Mouse (Mus musculus) E14TG2a.4 (cell line): Measurements from ENCODE around the gene Rnf212b.
"Not testable (repeated sequence)": the region's sequence is repeated elsewhere in the genome, so short reads cannot be mapped to it uniquely, and the experiment has no call there.

ENCODE experiments used
- H3K27me3 ChIP-seq: 2 replicates; pipeline ENCODE4 v1.6.1; 2014; ENCODE audit warnings: low read length, control low read depth; ENCODE audit not compliant: insufficient read depth
- H3K36me3 ChIP-seq: 2 replicates; pipeline ENCODE4 v1.6.1; 2014; ENCODE audit warnings: low read length, control low read depth; ENCODE audit not compliant: insufficient read depth
- H3K4me1 ChIP-seq: replicated peaks from 2 replicates; pipeline ENCODE4 v1.6.1; 2014; ENCODE audit warnings: low read depth, low read length, control low read depth
- H3K4me3 ChIP-seq: replicated peaks from 2 replicates; pipeline ENCODE4 v1.5.1; 2014; ENCODE audit warnings: mild to moderate bottlenecking, low read length
- H3K9me3 ChIP-seq: 2 replicates; pipeline ENCODE4 v1.6.1; 2014; ENCODE audit warnings: low read length, control low read depth
- CTCF ChIP-seq: conservative IDR thresholded peaks from 2 replicates; pipeline ENCODE4 v1.5.1; 2014; ENCODE audit warnings: low read length
- NANOG ChIP-seq: IDR thresholded peaks from 2 replicates; pipeline ENCODE4 v1.6.1; 2014; ENCODE audit warnings: borderline replicate concordance, low read length, mixed read lengths
- POU5F1 ChIP-seq: IDR thresholded peaks from 2 replicates; pipeline ENCODE4 v1.6.1; 2014; ENCODE audit warnings: low read length, borderline replicate concordance

The Rnf212b gene

GRCm38 (mm10) chr14:54813991-54814390 lies at the start of gene Rnf212b:
TSS of gene Rnf212b (plus strand) at chr14:54814141.
- H3K4me3 ChIP-seq: peak within 1 kb of the TSS; percentile 50

GRCm38 (mm10) chr14:54766937-54767336 lies 47.0 kb upstream of the Rnf212b start:
- H3K9me3 ChIP-seq: not testable (repeated sequence)
- H3K4me1 ChIP-seq: peaks cover 14% of the 10 kb centered on the region

More at GRCm38 (mm10) chr14:54813991-54814390, at the start of gene Rnf212b:
- Histone ChIP-seq H3K36me3 (no peaks in the 10 kb centered on the region), H3K4me1 (0 out of 2 replicates have a peak, but pooled peaks cover 3% of the 10 kb centered on the region), H3K27me3 (peaks cover 40% of the 10 kb centered on the region), H3K9me3 (no peaks in the 10 kb centered on the region)
- TF ChIP-seq CTCF (no peak), POU5F1 (no peak), NANOG (no peak)

GRCm38 (mm10) chr14:54768314-54769067 lies 45.5 kb upstream of the Rnf212b start:
- Histone ChIP-seq H3K9me3 (no peaks in the 10 kb centered on the region), H3K4me3 (no peak overlapping the region), H3K36me3 (no peaks in the 10 kb centered on the region), H3K4me1 (peaks cover 27% of the 10 kb centered on the region), H3K27me3 (peaks cover 11% of the 10 kb centered on the region)
- TF ChIP-seq NANOG: no peak
- TF ChIP-seq POU5F1: no peak
- TF ChIP-seq CTCF: no peak

More at GRCm38 (mm10) chr14:54766937-54767336, 47.0 kb upstream of the Rnf212b start:
- H3K27me3 ChIP-seq, H3K36me3 ChIP-seq, H3K4me3 ChIP-seq: not testable (repeated sequence)

GRCm38 (mm10) chr14:54769068-54769425 lies 44.9 kb upstream of the Rnf212b start:
- H3K9me3 ChIP-seq: no peaks in the 10 kb centered on the region
- H3K36me3 ChIP-seq: no peaks in the 10 kb centered on the region
- no peak overlapping the region for H3K4me3 ChIP-seq
- peaks cover 27% of the 10 kb centered on the region for H3K4me1 ChIP-seq
- no peak for TF ChIP-seq POU5F1
- H3K27me3 ChIP-seq: peaks cover 13% of the 10 kb centered on the region

GRCm38 (mm10) chr14:54770373-54770772 lies 43.6 kb upstream of the Rnf212b start:
- TF ChIP-seq NANOG (no peak), CTCF (no peak), POU5F1 (no peak)
- Histone ChIP-seq H3K9me3 (no peaks in the 10 kb centered on the region), H3K4me3 (no peak overlapping the region), H3K4me1 (peaks cover 27% of the 10 kb centered on the region), H3K27me3 (peaks cover 13% of the 10 kb centered on the region), H3K36me3 (no peaks in the 10 kb centered on the region)

- peaks cover 27% of the 10 kb centered on the region for H3K4me1 ChIP-seq
- TF ChIP-seq POU5F1 (no peak), CTCF (no peak), NANOG (no peak)
Observed at GRCm38 (mm10) chr14:54772333-54772856, 41.5 kb upstream of the Rnf212b start.

GRCm38 (mm10) chr14:54775534-54776041 lies 38.4 kb upstream of the Rnf212b start:
- TF ChIP-seq POU5F1: no peak
- no peak for TF ChIP-seq NANOG
- no peak for TF ChIP-seq CTCF

More at GRCm38 (mm10) chr14:54772333-54772856, 41.5 kb upstream of the Rnf212b start:
- no peaks in the 10 kb centered on the region for H3K36me3 ChIP-seq
- peaks cover 15% of the 10 kb centered on the region for H3K27me3 ChIP-seq
- peaks cover 3% of the 10 kb centered on the region; the same call in 1 of the 2 replicates for H3K9me3 ChIP-seq
- H3K4me3 ChIP-seq: no peak overlapping the region

GRCm38 (mm10) chr14:54776768-54777167 lies 37.2 kb upstream of the Rnf212b start:
- H3K36me3 ChIP-seq: no peaks in the 10 kb centered on the region
- TF ChIP-seq POU5F1 (no peak), CTCF (no peak), NANOG (no peak)
- H3K9me3 ChIP-seq: peaks cover 6% of the 10 kb centered on the region; the same call in 1 of the 2 replicates
- no peak overlapping the region for H3K4me3 ChIP-seq
- H3K27me3 ChIP-seq: peaks cover 33% of the 10 kb centered on the region
- peaks cover 26% of the 10 kb centered on the region for H3K4me1 ChIP-seq

More at GRCm38 (mm10) chr14:54775534-54776041, 38.4 kb upstream of the Rnf212b start:
- Histone ChIP-seq H3K36me3 (no peaks in the 10 kb centered on the region), H3K9me3 (peaks cover 6% of the 10 kb centered on the region; the same call in 1 of the 2 replicates), H3K27me3 (peaks cover 21% of the 10 kb centered on the region), H3K4me1 (peaks cover 25% of the 10 kb centered on the region), H3K4me3 (no peak overlapping the region)

- TF ChIP-seq POU5F1 (no peak), CTCF (no peak), NANOG (no peak)
- peaks cover 6% of the 10 kb centered on the region; the same call in 1 of the 2 replicates for H3K9me3 ChIP-seq
- peaks cover 18% of the 10 kb centered on the region for H3K4me1 ChIP-seq
- no peaks in the 10 kb centered on the region for H3K36me3 ChIP-seq
- H3K27me3 ChIP-seq: peaks cover 40% of the 10 kb centered on the region
- H3K4me3 ChIP-seq: no peak overlapping the region
Observed at GRCm38 (mm10) chr14:54777893-54778292, 36.0 kb upstream of the Rnf212b start.
